Mouse (Mus musculus) C2C12 (cell line): ENCODE measurements at regions not wholly inside any gene's neighbourhood (a gene's known extent, or its start where the extent isn't known, plus 50 kb on each side); places are given as distances from the start of the nearest gene placed in this dataset.

ENCODE experiments used
- CEBPB ChIP-seq: IDR thresholded peaks from one replicate; pipeline ENCODE4 v1.6.1; 2011; ENCODE audit warnings: low read depth, mild to moderate bottlenecking, control low read depth, moderate library complexity
- CTCF ChIP-seq: IDR thresholded peaks from one replicate; pipeline ENCODE4 v1.5.1; 2011; ENCODE audit not compliant: control insufficient read depth, insufficient read depth, insufficient read length
- FOSL1 ChIP-seq: IDR thresholded peaks from one replicate; pipeline ENCODE4 v1.8.0; 2011; ENCODE audit warnings: mild to moderate bottlenecking, low read length; ENCODE audit not compliant: poor library complexity, insufficient read depth, severe bottlenecking
- MAX ChIP-seq: IDR thresholded peaks from one replicate; pipeline ENCODE4 v1.6.1; 2011; ENCODE audit warnings: mild to moderate bottlenecking, control low read depth
- MYOD1 ChIP-seq: IDR thresholded peaks from one replicate; pipeline ENCODE4 v1.6.1; 2011; ENCODE audit warnings: low read depth; ENCODE audit not compliant: control insufficient read depth, insufficient read length
- MYOG ChIP-seq: IDR thresholded peaks from one replicate; pipeline ENCODE4 v1.6.1; 2011; ENCODE audit not compliant: control insufficient read depth, insufficient read length; ENCODE audit errors: extremely low read depth
- USF1 ChIP-seq: IDR thresholded peaks from one replicate; pipeline ENCODE4 v1.6.1; 2011; ENCODE audit warnings: low read depth, mild to moderate bottlenecking, control low read depth, moderate library complexity

- TF ChIP-seq CTCF (no peak), MYOG (no peak), MAX (no peak), CEBPB (no peak), USF1 (no peak), MYOD1 (no peak), FOSL1 (no peak)
These were observed 140.0 kb upstream of the Mad2l1 start for GRCm38 (mm10) chr6:66395147-66395546.
